Comparison of ENCODE assay signal across 12 mouse cellular contexts in the genomic region with DNA sequence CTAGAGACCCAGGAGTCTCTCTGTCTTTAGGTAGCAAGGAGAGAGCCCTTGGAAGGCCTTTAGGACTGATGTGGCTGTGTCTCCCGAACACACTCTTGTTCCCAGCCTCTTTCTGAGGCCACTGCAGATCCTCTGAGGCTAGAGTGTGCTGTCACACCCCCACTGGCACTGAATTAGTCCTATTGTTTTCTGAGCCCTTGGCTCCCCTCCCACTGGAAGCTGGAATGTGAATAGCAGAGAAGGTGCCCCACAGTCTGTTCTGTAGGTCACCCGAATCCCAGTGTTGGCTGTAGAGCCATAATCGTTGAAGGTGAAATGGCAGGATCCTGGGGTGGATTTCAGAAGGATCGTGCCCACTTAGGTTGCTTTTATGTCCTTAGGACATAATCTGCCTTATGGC. TPM values are rescaled to one million over a fixed set of nuclear protein-coding genes. Genes with fewer than 3 reads are reported as not detected.
A peak's percentile ranks its signal among the peaks of the same experiment; 100 is the strongest.
DNase-seq lines count a peak whose midpoint lies in the region; ATAC-seq and TF ChIP-seq lines count a peak whose summit lies in the region.
"Had no signal": no experiment of that assay in that cellular context is flagged by ENCODE, and none has a peak within 500 bp of the region (broad histone marks: within the 10 kb centered on the region; RNA-seq: fewer than 3 reads in every experiment).

No protein-coding gene starts in this region.

- intact Hi-C loops in left cerebral cortex, postnatal 14 days (cut with DNase I): no loop called here

- peaks cover 11% of the 10 kb centered on the region for H3K36me3 ChIP-seq in hindbrain, embryonic 13.5 days
- no peaks in the 10 kb centered on the region for H3K36me3 ChIP-seq in hindbrain, postnatal 0 days (ENCODE audit: insufficient read depth, low read length)
- H3K36me3 ChIP-seq in heart, postnatal 0 days (replicated peaks; ENCODE audit: control insufficient read depth, insufficient read depth, low read length): no peaks in the 10 kb centered on the region
- no peaks in the 10 kb centered on the region for H3K36me3 ChIP-seq in stomach, postnatal 0 days (ENCODE audit: control insufficient read depth, insufficient read depth, low read length)
- H3K36me3 ChIP-seq: hindbrain, embryonic 15.5 days had no signal

- H3K4me3 ChIP-seq in hindbrain, embryonic 13.5 days: no peak overlapping the region
- no peak overlapping the region for H3K4me3 ChIP-seq in hindbrain, postnatal 0 days (ENCODE audit: low read length)
- no peak overlapping the region for H3K4me3 ChIP-seq in heart, postnatal 0 days (ENCODE audit: low read depth, low read length)
- H3K4me3 ChIP-seq in stomach, postnatal 0 days (ENCODE audit: low read depth, low read length): no peak overlapping the region
- H3K4me3 ChIP-seq: hindbrain, embryonic 15.5 days had no signal

- H3K27ac ChIP-seq in hindbrain, embryonic 13.5 days: no peak overlapping the region
- H3K27ac ChIP-seq in hindbrain, postnatal 0 days: no peak overlapping the region
- peak overlapping the region; percentile 52 for H3K27ac ChIP-seq in heart, postnatal 0 days (ENCODE audit: low read depth)
- 0 out of 2 replicates have a peak overlapping the region, but pooled peaks have one; percentile 20 for H3K27ac ChIP-seq in stomach, postnatal 0 days (replicated peaks)
- H3K27ac ChIP-seq: hindbrain, embryonic 15.5 days had no signal

- DNase-seq in hindbrain, postnatal 0 days (ENCODE audit: low spot score): no peak
- DNase-seq in retina, postnatal 1 day: peak; percentile 36
- DNase-seq in retina, embryonic 14.5 days (ENCODE audit: low spot score): no peak
- peak; percentile 30 for DNase-seq in heart, postnatal 0 days (ENCODE audit: low spot score)
- no peak for DNase-seq in stomach, postnatal 0 days (ENCODE audit: low spot score)
- no peak for DNase-seq in embryo, embryonic 11 days
- no peak for DNase-seq in left cerebral cortex, postnatal 14 days (ENCODE audit: low spot score in 2 of 2)
- DNase-seq: cerebellum, adult 2 months; right cerebral cortex, adult 18-20 months; thymus, postnatal 14 days had no signal

- peak overlapping the region; percentile 43; the same call in 1 of the 2 replicates for H3K9ac ChIP-seq in hindbrain, embryonic 13.5 days
- no peak overlapping the region for H3K9ac ChIP-seq in hindbrain, postnatal 0 days (replicated peaks; ENCODE audit: low read length)
- H3K9ac ChIP-seq in heart, postnatal 0 days (replicated peaks; ENCODE audit: low read depth, low read length): no peak overlapping the region
- no peak overlapping the region for H3K9ac ChIP-seq in stomach, postnatal 0 days (ENCODE audit: low read length)
- H3K9ac ChIP-seq: hindbrain, embryonic 15.5 days had no signal

- peaks cover 67% of the 10 kb centered on the region for H3K4me1 ChIP-seq in hindbrain, embryonic 13.5 days (replicated peaks)
- H3K4me1 ChIP-seq in hindbrain, postnatal 0 days (ENCODE audit: insufficient read depth, low read length): 0 out of 2 replicates have a peak, but pooled peaks cover 4% of the 10 kb centered on the region
- H3K4me1 ChIP-seq in heart, postnatal 0 days (ENCODE audit: control insufficient read depth, insufficient read depth): peaks cover 41% of the 10 kb centered on the region
- no peaks in the 10 kb centered on the region for H3K4me1 ChIP-seq in stomach, postnatal 0 days (replicated peaks; ENCODE audit: control insufficient read depth, insufficient read depth)

- no peak overlapping the region for H3K4me2 ChIP-seq in hindbrain, embryonic 13.5 days
- no peak overlapping the region for H3K4me2 ChIP-seq in hindbrain, postnatal 0 days (ENCODE audit: low read depth, low read length)
- H3K4me2 ChIP-seq in heart, postnatal 0 days (ENCODE audit: low read depth, low read length): peak overlapping the region; percentile 18
- no peak overlapping the region for H3K4me2 ChIP-seq in stomach, postnatal 0 days (replicated peaks; ENCODE audit: low read depth)
- H3K4me2 ChIP-seq: hindbrain, embryonic 15.5 days had no signal

- 48% methylated on average over 4 of the region's 4 CpGs for WGBS in hindbrain, embryonic 13.5 days
- WGBS in hindbrain, postnatal 0 days: 33% methylated on average over 4 of the region's 4 CpGs
- 30% methylated on average over 4 of the region's 4 CpGs for WGBS in heart, postnatal 0 days
- 69% methylated on average over 4 of the region's 4 CpGs for WGBS in stomach, postnatal 0 days

- no peak for TF ChIP-seq CTCF in hindbrain, postnatal 0 days (IDR thresholded peaks at IDR 0.05; ENCODE audit: low read depth)
- no peak for TF ChIP-seq CTCF in heart, postnatal 0 days (IDR thresholded peaks at IDR 0.05; ENCODE audit: low read depth)
- no peak for TF ChIP-seq CTCF in stomach, postnatal 0 days (IDR thresholded peaks at IDR 0.05; ENCODE audit: low read depth)

- no peak for TF ChIP-seq EP300 in heart, postnatal 0 days (IDR thresholded peaks at IDR 0.05; ENCODE audit: low read depth)
- TF ChIP-seq EP300 in stomach, postnatal 0 days (optimal IDR thresholded peaks at IDR 0.05): no peak

- H3K9me3 ChIP-seq in hindbrain, embryonic 13.5 days: no peaks in the 10 kb centered on the region
- no peaks in the 10 kb centered on the region for H3K9me3 ChIP-seq in hindbrain, postnatal 0 days (ENCODE audit: low read length)
- H3K9me3 ChIP-seq in heart, postnatal 0 days (replicated peaks; ENCODE audit: control insufficient read depth, low read length): no peaks in the 10 kb centered on the region
- no peaks in the 10 kb centered on the region for H3K9me3 ChIP-seq in stomach, postnatal 0 days (ENCODE audit: control insufficient read depth, low read length)
- H3K9me3 ChIP-seq: hindbrain, embryonic 15.5 days had no signal

- ATAC-seq in hindbrain, embryonic 13.5 days (ENCODE audit: low FRiP score): no peak
- no peak for ATAC-seq in hindbrain, postnatal 0 days
- 0 out of 2 replicates have a peak, but pooled peaks have one; percentile 22 for ATAC-seq in heart, postnatal 0 days (ENCODE audit: insufficient read depth, low read depth)
- no peak for ATAC-seq in stomach, postnatal 0 days (ENCODE audit: low FRiP score, low TSS enrichment)

- no peaks in the 10 kb centered on the region for H3K27me3 ChIP-seq in hindbrain, embryonic 13.5 days
- H3K27me3 ChIP-seq in hindbrain, postnatal 0 days (ENCODE audit: insufficient read depth, low read length): no peaks in the 10 kb centered on the region
- H3K27me3 ChIP-seq in heart, postnatal 0 days (ENCODE audit: control insufficient read depth, insufficient read depth, low read length): no peaks in the 10 kb centered on the region
- no peaks in the 10 kb centered on the region for H3K27me3 ChIP-seq in stomach, postnatal 0 days (ENCODE audit: control insufficient read depth, insufficient read depth, low read length)
- H3K27me3 ChIP-seq: hindbrain, embryonic 15.5 days had no signal

RNA-seq across cellular contexts. Expression of a gene that starts 3.4 kb away (rescaled TPM):
- 40.2 and 41.6 TPM in 2 replicates for polyA plus RNA-seq in hindbrain, embryonic 13.5 days (2015; fragmentation: Nextera tagmentation; extraction: Ambion mirVana)
- 76.0 and 78.3 TPM in 2 replicates for total RNA-seq in hindbrain, postnatal 0 days (2014; rRNA removed)
- 37.7 and 39.3 TPM in 2 replicates for polyA plus RNA-seq in hindbrain, postnatal 0 days (2015; fragmentation: Nextera tagmentation; extraction: Ambion mirVana)
- 24.1 and 33.0 TPM in 2 replicates for total RNA-seq in heart, postnatal 0 days (2014; rRNA removed; ENCODE audit: low replicate concordance)
- 14.9 and 15.4 TPM in 2 replicates for polyA plus RNA-seq in heart, postnatal 0 days (2015; fragmentation: Nextera tagmentation; extraction: Ambion mirVana)
- polyA plus RNA-seq in stomach, postnatal 0 days (2015; fragmentation: Nextera tagmentation; extraction: Ambion mirVana): 17.2 and 18.1 TPM in 2 replicates
- total RNA-seq in left cerebral cortex, postnatal 14 days (2021): 100 to 1,000 TPM in 1 of 2 experiments, 10 to 100 TPM in 1; 97.0 to 105 TPM

RNA-seq across cellular contexts. Expression of a gene that starts 27.2 kb away (rescaled TPM):
- polyA plus RNA-seq in hindbrain, embryonic 13.5 days (2015; fragmentation: Nextera tagmentation; extraction: Ambion mirVana): 5.8 and 6.6 TPM in 2 replicates
- total RNA-seq in hindbrain, postnatal 0 days (2014; rRNA removed): 5.4 and 13.0 TPM in 2 replicates
- polyA plus RNA-seq in hindbrain, postnatal 0 days (2015; fragmentation: Nextera tagmentation; extraction: Ambion mirVana): 7.8 and 9.9 TPM in 2 replicates
- 3.5 and 5.8 TPM in 2 replicates for total RNA-seq in heart, postnatal 0 days (2014; rRNA removed; ENCODE audit: low replicate concordance)
- polyA plus RNA-seq in heart, postnatal 0 days (2015; fragmentation: Nextera tagmentation; extraction: Ambion mirVana): 2.5 and 2.8 TPM in 2 replicates
- polyA plus RNA-seq in stomach, postnatal 0 days (2015; fragmentation: Nextera tagmentation; extraction: Ambion mirVana): 11.4 and 12.0 TPM in 2 replicates
- 1 to 10 TPM; 4.7 to 5.3 TPM for total RNA-seq in left cerebral cortex, postnatal 14 days (2021)

RNA-seq across cellular contexts. Expression of a gene that starts 38.4 kb away (rescaled TPM):
- polyA plus RNA-seq in hindbrain, embryonic 13.5 days (2015; fragmentation: Nextera tagmentation; extraction: Ambion mirVana): 5.1 and 5.7 TPM in 2 replicates
- 10.7 and 10.9 TPM in 2 replicates for total RNA-seq in hindbrain, postnatal 0 days (2014; rRNA removed)
- polyA plus RNA-seq in hindbrain, postnatal 0 days (2015; fragmentation: Nextera tagmentation; extraction: Ambion mirVana): 2.1 TPM in 2 replicates
- total RNA-seq in heart, postnatal 0 days (2014; rRNA removed; ENCODE audit: low replicate concordance): 1.2 and 3.0 TPM in 2 replicates
- 0.14 and 0.21 TPM in 2 replicates for polyA plus RNA-seq in heart, postnatal 0 days (2015; fragmentation: Nextera tagmentation; extraction: Ambion mirVana)
- 0.48 and 0.64 TPM in 2 replicates for polyA plus RNA-seq in stomach, postnatal 0 days (2015; fragmentation: Nextera tagmentation; extraction: Ambion mirVana)
- total RNA-seq in left cerebral cortex, postnatal 14 days (2021): 1 to 10 TPM; 1.1 to 2.1 TPM

RNA-seq across cellular contexts. Expression of a gene that starts 52.2 kb away (rescaled TPM):
- 1.5 and 2.1 TPM in 2 replicates for polyA plus RNA-seq in hindbrain, embryonic 13.5 days (2015; fragmentation: Nextera tagmentation; extraction: Ambion mirVana)
- total RNA-seq in hindbrain, postnatal 0 days (2014; rRNA removed): 16.4 and 16.6 TPM in 2 replicates
- polyA plus RNA-seq in hindbrain, postnatal 0 days (2015; fragmentation: Nextera tagmentation; extraction: Ambion mirVana): 1.4 and 1.7 TPM in 2 replicates
- 6.6 and 23.1 TPM in 2 replicates for total RNA-seq in heart, postnatal 0 days (2014; rRNA removed; ENCODE audit: low replicate concordance)
- 0.99 and 1.4 TPM in 2 replicates for polyA plus RNA-seq in heart, postnatal 0 days (2015; fragmentation: Nextera tagmentation; extraction: Ambion mirVana)
- 3.1 and 3.4 TPM in 2 replicates for polyA plus RNA-seq in stomach, postnatal 0 days (2015; fragmentation: Nextera tagmentation; extraction: Ambion mirVana)
- 10 to 100 TPM; 28.3 to 28.7 TPM for total RNA-seq in left cerebral cortex, postnatal 14 days (2021)

Comparison
In these comparisons a context has a peak if more than half of its experiments do, and no peak if none do; other contexts are left out.
1. DNase-seq: peak in retina, postnatal 1 day (single experiment) and heart, postnatal 0 days (single experiment); none in hindbrain, postnatal 0 days (single experiment), retina, embryonic 14.5 days (single experiment), stomach, postnatal 0 days (single experiment), embryo, embryonic 11 days (single experiment) and left cerebral cortex, postnatal 14 days (0 of 2).
2. H3K27ac ChIP-seq: peak in heart, postnatal 0 days (single experiment) and stomach, postnatal 0 days (single experiment); none in hindbrain, embryonic 13.5 days (single experiment) and hindbrain, postnatal 0 days (single experiment).